Mouse (Mus musculus): ENCODE data around the gene Mrps26.
"Not testable (repeated sequence)": the region's sequence is repeated elsewhere in the genome, so short reads cannot be mapped to it uniquely, and the experiment has no call there.

The Mrps26 gene

DNA sequence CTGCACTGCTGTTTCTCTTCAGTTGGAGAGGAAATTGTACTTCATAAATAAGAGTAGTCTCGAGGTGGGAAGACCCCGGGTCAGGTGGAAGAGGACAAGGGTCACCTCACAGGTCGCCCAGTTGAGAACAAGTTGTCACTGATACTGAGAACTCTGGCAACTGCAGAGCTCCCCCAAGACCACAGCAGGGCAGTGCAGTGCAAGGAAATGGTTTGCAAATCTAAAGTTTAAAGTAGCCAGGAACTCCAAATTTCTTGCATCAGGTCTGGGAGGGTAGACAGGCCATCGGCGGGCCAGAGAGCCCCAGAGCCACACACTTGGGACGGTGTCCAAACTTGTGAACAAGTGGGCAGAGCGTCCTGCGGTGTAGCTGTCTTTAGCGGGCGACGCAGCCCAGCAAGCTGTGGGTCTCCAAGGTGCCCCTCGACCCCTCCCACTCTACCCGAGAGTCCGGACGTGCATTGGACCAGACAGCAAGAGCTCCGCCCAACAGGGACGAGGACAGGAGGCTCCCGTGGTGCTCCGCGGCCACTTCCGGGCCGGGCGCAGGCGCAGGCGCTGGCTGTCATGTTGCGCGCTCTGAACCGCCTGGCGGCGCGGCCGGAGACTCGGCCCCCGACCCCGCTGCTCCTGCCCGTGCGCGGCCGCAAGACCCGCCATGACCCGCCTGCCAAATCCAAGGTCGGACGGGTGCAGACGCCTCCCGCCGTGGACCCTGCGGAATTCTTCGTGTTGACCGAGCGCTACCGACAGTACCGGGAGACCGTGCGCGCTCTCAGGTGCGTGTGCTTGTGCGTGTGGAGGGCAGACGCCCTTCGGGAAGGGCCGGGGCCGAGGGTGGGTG is at the start of gene Mrps26:
Mrps26 (plus strand) TSS at position 531 of the 844 bp plus-strand sequence.
- DNase-seq = peak; percentile 96

DNA sequence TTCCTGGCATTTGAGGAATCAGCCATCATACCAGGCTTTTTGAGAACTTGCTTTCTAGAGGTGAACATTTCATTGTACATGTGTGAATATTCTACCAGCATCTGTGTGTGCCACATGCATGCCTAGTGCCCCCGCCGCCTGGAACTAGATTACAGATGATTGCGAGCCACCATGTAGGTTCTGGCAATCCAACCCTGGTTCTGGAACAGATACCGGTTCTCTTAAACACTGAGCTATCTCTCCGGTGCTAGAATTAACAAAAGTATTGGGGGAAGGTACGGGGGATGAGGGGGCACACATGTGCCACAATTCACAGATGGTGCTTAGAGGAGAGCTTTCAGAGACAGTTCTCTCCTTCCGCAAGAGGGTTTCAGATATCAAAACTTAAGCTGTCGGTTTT is 49.6 kb upstream of the Mrps26 start:
- no peak for DNase-seq

- DNase-seq = no peak
Measured at GRCm38 (mm10) chr2:130515791-130516190, 47.8 kb upstream of the Mrps26 start.

GRCm38 (mm10) chr2:130521927-130522326 is 41.6 kb upstream of the Mrps26 start:
- no peak for DNase-seq

GRCm38 (mm10) chr2:130525480-130525879 is 38.1 kb upstream of the Mrps26 start:
- DNase-seq = not testable (repeated sequence)

GRCm38 (mm10) chr2:130528457-130528856 is 35.1 kb upstream of the Mrps26 start:
- no peak for DNase-seq

- DNase-seq = no peak
Measured at GRCm38 (mm10) chr2:130529290-130529689, 34.3 kb upstream of the Mrps26 start.

DNA sequence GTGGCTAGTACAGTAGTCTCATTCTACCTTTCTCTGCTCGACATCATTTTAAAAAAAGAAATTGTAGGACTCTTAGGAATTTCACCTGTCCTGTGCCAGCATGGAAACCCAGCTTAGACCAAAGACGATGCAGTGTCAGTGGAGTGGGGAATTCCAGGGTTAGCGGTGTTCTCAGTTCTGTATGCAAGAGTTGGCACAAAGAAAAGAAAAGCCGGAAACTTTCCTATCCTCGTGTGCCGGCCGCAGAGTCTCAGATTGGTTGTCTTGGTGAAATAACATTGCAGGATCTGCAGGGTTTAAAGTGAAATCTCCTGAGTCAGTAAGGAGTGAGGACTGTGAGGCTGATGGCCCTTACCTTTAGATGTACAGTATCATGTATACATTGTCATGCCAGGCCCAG is 33.6 kb upstream of the Mrps26 start:
- DNase-seq = no peak

DNA sequence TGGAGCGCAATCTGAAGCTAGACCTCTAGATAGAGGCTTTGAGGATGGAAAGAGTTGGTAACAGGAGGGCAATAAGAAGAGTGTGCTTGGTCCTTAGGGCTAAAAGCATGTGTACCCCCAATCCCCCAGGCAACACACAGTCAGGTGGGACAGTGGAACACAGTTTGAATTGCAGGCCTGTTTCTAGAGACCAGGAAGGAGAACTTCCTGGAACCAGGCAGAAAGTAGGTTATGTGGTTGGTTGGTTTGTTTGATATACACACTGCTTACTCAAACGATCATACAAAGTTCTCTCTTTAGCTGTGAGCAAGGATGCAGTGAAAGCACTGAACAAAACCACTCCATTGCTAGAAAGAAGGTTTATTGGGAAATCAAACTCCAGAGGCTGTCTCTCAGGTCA is 31.3 kb upstream of the Mrps26 start:
- DNase-seq = no peak

GRCm38 (mm10) chr2:130535017-130535416 is 28.5 kb upstream of the Mrps26 start:
- no peak for DNase-seq

DNA sequence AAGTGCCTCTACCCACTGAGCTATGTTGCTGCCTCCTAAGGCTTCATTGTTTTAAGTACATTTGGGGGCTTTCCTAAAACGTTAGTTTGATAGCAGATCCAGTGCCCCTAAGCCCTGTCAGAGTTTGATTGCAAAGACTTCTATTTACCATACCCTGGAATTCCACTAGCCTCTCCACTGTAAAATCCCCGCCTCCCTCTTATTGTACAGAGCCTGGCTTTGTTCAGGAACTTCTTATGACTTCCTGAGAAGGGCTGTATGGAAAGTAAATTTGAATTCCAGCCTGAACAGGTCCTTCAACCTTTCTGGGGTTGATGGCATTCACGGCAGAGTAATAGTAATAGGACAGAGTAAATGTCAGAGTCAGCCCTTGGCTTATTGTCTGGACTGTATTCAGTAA is 26.7 kb upstream of the Mrps26 start:
- no peak for DNase-seq

GRCm38 (mm10) chr2:130538876-130539546 is 24.5 kb upstream of the Mrps26 start:
- DNase-seq = no peak

GRCm38 (mm10) chr2:130540266-130540665 is 23.3 kb upstream of the Mrps26 start:
- DNase-seq = no peak

GRCm38 (mm10) chr2:130546957-130547356 is 16.6 kb upstream of the Mrps26 start:
- DNase-seq = no peak

DNA sequence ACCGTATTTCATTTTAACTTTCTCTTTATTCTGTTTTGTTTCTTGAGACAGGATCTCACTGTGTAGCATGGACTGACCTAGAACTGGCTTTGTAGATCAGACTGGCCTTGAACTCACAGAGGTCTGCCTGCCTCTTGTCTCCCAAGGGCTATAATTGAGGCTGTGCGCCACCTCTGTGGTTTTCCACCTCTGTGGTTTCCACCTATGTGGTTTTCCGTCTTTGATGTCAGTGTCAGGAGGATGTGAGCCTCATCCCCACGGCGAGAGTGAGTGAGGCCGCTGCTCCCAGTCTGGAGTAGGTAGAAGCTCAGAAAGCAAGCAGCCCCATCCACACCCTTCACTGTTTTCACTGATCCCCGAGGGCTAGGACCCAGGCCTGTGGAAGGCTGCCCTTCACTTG is 8.7 kb upstream of the Mrps26 start:
- no peak for DNase-seq

- no peak for DNase-seq
Measured at GRCm38 (mm10) chr2:130556292-130556691, 7.2 kb upstream of the Mrps26 start.

DNA sequence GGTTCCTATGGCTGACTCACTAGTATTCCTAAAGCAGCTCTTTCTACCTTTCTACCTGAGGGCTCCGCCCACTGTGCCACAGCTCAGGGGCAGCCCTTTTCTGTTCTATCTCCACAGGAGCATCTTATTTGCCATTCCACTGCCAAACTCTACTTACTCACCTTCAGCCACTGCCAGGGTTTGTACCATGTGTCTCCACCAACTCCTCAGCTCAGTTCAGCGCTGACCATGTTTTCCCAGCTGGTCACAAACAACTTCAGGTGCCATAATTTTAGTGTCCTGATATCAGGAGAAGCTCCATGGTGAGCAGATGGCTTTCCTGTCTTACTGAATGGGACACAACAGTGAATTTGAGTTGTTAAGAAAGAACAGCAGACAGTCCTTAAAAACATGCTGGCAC is 6.1 kb upstream of the Mrps26 start:
- DNase-seq = no peak

DNA sequence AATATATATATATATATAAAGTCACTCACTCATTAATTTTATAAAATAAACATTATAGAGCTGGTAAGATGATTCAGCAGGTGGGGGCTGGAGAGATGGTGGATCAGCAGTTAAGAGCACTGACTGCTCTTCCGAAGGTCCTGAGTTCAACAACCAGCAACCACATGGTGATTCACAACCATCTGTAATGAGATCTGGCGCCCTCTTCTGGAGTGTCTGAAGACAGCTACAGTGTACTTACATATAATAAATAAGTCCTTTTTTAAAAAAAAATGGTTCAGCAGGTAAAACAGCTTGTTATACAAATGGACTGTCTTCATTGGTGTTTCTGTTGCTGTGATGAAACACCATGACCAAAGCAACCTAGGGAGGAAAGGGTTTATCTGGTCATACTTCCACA is 5.5 kb upstream of the Mrps26 start:
- no peak for DNase-seq

DNA sequence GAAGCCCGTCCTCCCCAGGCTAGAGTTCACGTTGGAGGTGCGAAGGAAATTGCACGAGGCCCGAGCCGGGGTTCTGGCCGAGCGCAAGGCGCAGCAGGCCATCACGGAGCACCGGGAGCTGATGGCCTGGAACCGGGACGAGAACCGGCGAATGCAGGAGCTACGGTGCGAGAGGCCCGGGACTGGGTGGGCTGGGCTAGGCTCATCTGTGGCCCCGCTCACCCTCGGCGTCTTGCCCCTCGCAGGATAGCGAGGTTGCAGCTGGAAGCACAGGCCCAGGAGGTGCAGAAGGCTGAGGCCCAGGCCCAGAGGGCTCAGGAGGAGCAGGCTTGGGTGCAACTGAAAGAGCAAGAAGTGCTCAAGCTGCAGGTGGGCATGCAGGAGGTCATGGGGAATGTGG is 521 bp downstream of the Mrps26 start:
- no peak for DNase-seq

DNA sequence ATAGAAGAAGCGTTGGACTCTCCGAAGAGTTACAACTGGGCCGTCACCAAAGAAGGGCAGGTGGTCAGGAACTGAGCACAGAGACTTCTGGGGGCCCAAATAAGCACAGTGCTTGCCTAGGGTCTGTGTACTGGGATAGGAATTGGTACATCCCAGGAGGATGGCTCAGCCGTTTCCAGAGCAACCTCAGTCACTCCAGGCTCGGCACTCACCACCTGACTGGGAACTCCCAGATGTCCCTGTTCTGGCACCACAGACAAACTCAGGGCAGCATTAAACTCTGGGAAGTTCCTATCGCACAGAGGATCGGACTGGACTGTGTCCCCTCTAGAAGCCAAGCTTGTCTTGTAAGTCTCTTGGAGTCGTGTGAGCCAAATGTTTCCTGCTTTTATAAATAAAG is 1.4 kb downstream of the Mrps26 start:
- no peak for DNase-seq

- DNase-seq = no peak
Measured at GRCm38 (mm10) chr2:130568921-130569320, 5.4 kb downstream of the Mrps26 start.

DNA sequence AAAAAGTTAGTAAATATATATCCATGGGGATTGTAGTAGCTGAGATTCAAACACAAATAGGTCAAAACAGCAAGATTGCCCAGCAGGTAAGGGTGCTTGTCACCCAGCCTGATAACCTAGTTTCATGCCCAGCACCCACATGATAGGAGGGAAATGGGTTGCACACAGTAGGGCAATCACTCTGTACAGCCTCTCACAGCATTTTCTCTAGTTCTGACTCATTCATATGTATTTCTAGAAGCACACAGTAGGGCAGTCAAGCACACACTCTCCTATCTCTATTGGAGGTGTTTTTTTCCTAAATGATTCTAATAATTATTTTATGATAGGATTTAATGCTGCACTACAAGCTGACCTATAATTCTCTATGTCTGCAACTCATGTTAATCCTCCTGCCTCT is 6.4 kb downstream of the Mrps26 start:
- DNase-seq = no peak

DNA sequence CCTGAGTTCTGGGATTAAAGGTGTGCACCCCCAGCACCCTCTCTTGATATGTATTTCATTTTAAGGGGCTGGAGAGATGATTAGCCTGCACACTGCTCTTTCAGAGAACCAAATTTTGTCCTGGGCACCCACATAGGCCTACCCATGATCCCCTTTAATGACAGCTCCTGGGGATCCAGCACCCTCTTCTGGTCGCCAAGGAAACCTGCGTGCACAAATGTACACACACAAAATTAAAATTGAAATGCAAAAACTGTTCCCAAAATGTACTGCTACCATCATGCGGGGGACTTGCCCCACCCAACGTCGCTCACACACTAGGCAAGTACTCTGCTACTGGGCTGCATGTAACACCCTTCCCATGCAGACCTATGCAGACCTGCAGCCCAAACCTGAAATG is 11.4 kb downstream of the Mrps26 start:
- DNase-seq = no peak

DNA sequence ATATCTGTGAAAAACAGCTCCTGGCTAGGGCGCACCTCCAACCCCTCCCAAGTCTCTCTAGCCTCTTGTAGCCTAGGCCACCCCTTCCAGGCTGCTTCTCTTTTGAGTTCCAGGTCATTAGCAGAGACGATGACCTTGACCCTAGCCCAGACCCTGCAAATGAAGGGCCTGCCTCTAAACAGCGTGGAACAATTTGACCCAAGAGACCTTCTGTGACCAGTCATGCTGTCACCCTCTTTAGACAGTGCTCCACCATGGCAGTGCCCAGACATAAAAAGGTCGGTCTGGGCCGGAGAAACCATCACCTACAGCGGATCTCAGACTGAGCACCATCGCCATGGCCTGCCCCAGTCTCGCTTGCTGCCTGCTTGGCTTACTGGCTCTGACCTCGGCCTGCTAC is 12.3 kb downstream of the Mrps26 start, which contains the start of gene Oxt:
Oxt (plus strand) TSS at position 301 of the 400 bp plus-strand sequence.
- no peak for DNase-seq

Data from embryo, embryonic 11 days (tissue).